Mouse (Mus musculus): ENCODE measurements around the gene Mrps35. TPM values are rescaled to one million over a fixed set of nuclear protein-coding genes. Genes with fewer than 3 reads are reported as not detected.

The Mrps35 gene
- polyA plus RNA-seq, 1 experiment from 2014 or later: 121 TPM

DNA sequence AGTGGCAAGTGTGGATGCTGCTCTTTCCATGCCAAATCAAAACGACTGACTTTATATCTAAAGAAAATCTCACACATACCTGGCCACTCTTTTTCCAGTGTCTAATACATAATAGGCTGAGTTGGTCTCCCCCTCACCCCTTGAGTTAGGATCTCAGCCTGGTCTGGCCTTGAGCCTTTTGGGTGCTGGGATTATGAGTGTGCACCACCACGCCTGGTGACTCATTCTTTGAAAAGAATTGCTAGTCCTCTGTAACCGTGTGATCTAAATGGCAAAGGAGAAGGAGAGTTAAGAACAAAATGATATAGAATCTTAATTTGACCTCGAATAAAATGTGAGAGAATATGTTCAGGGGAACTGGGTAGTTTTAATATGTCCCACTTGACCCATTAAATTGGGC lies 24.7 kb upstream of the Mrps35 start:
- Histone ChIP-seq H3K9ac (no peak overlapping the region), H3K27ac (ENCODE audit: low read depth) (no peak overlapping the region), H3K4me1 (ENCODE audit: insufficient read depth) (no peaks in the 10 kb centered on the region), H3K4me3 (ENCODE audit: low read depth, low read length) (no peak overlapping the region), H3K9me3 (ENCODE audit: low read depth, low read length) (no peaks in the 10 kb centered on the region), H3K27me3 (ENCODE audit: insufficient read depth, low read length) (no peaks in the 10 kb centered on the region), H3K4me2 (no peak overlapping the region), H3K36me3 (ENCODE audit: insufficient read depth) (peaks cover 55% of the 10 kb centered on the region)
- DNase-seq: no peak
- TF ChIP-seq CTCF (IDR thresholded peaks at IDR 0.05; ENCODE audit: low read depth): no peak
- no peak for ATAC-seq (ENCODE audit: insufficient read depth)
- WGBS: 84% methylated on average over 4 of the region's 4 CpGs

GRCm38 (mm10) chr6:147018364-147018763 lies 24.2 kb upstream of the Mrps35 start:
- DNase-seq (no peak), ATAC-seq (ENCODE audit: insufficient read depth) (no peak)
- no peak overlapping the region for H3K4me3 ChIP-seq (ENCODE audit: low read depth, low read length)
- no peaks in the 10 kb centered on the region for H3K4me1 ChIP-seq (ENCODE audit: insufficient read depth)
- TF ChIP-seq CTCF (IDR thresholded peaks at IDR 0.05; ENCODE audit: low read depth): no peak
- H3K27ac ChIP-seq (ENCODE audit: low read depth): no peak overlapping the region
- H3K4me2 ChIP-seq: no peak overlapping the region
- H3K9ac ChIP-seq: no peak overlapping the region
- H3K36me3 ChIP-seq (ENCODE audit: insufficient read depth): peaks cover 50% of the 10 kb centered on the region
- H3K27me3 ChIP-seq (ENCODE audit: insufficient read depth, low read length): no peaks in the 10 kb centered on the region
- 90% methylated on average over 5 of the region's 5 CpGs for WGBS
- H3K9me3 ChIP-seq (ENCODE audit: low read depth, low read length): no peaks in the 10 kb centered on the region

GRCm38 (mm10) chr6:147021181-147021580 lies 21.4 kb upstream of the Mrps35 start:
- no peak overlapping the region for H3K27ac ChIP-seq (ENCODE audit: low read depth)
- DNase-seq (no peak), ATAC-seq (ENCODE audit: insufficient read depth) (no peak)
- TF ChIP-seq CTCF (IDR thresholded peaks at IDR 0.05; ENCODE audit: low read depth): no peak
- H3K4me2 ChIP-seq: no peak overlapping the region
- no peak overlapping the region for H3K9ac ChIP-seq
- no peaks in the 10 kb centered on the region for H3K4me1 ChIP-seq (ENCODE audit: insufficient read depth)
- H3K9me3 ChIP-seq (ENCODE audit: low read depth, low read length): no peaks in the 10 kb centered on the region
- H3K4me3 ChIP-seq (ENCODE audit: low read depth, low read length): no peak overlapping the region
- WGBS: 88% methylated on average over 5 of the region's 5 CpGs
- peaks cover 53% of the 10 kb centered on the region for H3K36me3 ChIP-seq (ENCODE audit: insufficient read depth)
- H3K27me3 ChIP-seq (ENCODE audit: insufficient read depth, low read length): no peaks in the 10 kb centered on the region

GRCm38 (mm10) chr6:147022375-147023132 lies 20.0 kb upstream of the Mrps35 start:
- no peak overlapping the region for H3K27ac ChIP-seq (ENCODE audit: low read depth)
- 86% methylated on average over 16 of the region's 16 CpGs for WGBS

DNA sequence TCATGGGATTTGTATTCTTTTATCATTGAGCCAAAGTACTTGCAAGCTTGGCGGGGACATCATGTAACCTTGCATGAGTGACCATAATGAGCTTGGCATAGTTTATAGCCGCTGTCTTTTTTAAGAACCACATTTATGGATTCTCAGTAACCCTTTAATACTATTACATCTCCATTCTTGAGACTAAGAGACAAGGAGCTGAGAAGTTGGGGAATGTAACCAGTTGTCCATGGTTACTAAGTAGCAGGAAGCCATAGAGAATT lies 19.5 kb upstream of the Mrps35 start:
- Histone ChIP-seq H3K4me3 (ENCODE audit: low read depth, low read length) (no peak overlapping the region), H3K4me1 (ENCODE audit: insufficient read depth) (no peaks in the 10 kb centered on the region), H3K27me3 (ENCODE audit: insufficient read depth, low read length) (no peaks in the 10 kb centered on the region), H3K27ac (ENCODE audit: low read depth) (no peak overlapping the region), H3K9ac (no peak overlapping the region), H3K4me2 (no peak overlapping the region), H3K9me3 (ENCODE audit: low read depth, low read length) (no peaks in the 10 kb centered on the region), H3K36me3 (ENCODE audit: insufficient read depth) (peaks cover 59% of the 10 kb centered on the region)
- no peak for TF ChIP-seq CTCF (IDR thresholded peaks at IDR 0.05; ENCODE audit: low read depth)
- ATAC-seq (ENCODE audit: insufficient read depth) (no peak), DNase-seq (no peak)
- WGBS: 91% methylated on average over 2 of the region's 2 CpGs

More at GRCm38 (mm10) chr6:147022375-147023132, 20.0 kb upstream of the Mrps35 start:
- Histone ChIP-seq H3K4me1 (ENCODE audit: insufficient read depth) (no peaks in the 10 kb centered on the region), H3K36me3 (ENCODE audit: insufficient read depth) (peaks cover 57% of the 10 kb centered on the region), H3K27me3 (ENCODE audit: insufficient read depth, low read length) (no peaks in the 10 kb centered on the region), H3K9me3 (ENCODE audit: low read depth, low read length) (no peaks in the 10 kb centered on the region), H3K4me2 (no peak overlapping the region), H3K4me3 (ENCODE audit: low read depth, low read length) (no peak overlapping the region), H3K9ac (no peak overlapping the region)
- ATAC-seq (ENCODE audit: insufficient read depth) (no peak), DNase-seq (no peak)
- no peak for TF ChIP-seq CTCF (IDR thresholded peaks at IDR 0.05; ENCODE audit: low read depth)

DNA sequence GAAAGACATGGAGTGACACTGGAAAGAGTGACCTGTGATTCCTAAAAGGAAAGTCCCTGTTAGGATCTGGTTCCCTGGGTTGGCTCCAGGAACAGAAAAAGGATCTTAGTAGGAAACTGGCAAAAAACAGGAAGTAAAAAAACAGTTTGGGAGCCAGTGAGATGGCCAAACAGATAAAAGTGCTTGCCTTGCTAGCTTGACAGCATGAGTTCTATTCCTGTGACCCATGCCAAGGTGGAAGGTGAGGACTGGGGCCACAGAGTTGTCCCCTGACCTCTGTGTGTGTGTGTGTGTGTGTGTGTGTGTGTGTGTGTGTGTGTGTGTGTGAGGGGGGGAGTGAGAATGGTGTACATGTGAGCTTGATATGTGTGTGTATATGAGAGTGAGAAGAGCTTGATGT lies 19.0 kb upstream of the Mrps35 start:
- no peak for DNase-seq
- no peak overlapping the region for H3K4me2 ChIP-seq
- H3K4me1 ChIP-seq (ENCODE audit: insufficient read depth): no peaks in the 10 kb centered on the region
- no peaks in the 10 kb centered on the region for H3K27me3 ChIP-seq (ENCODE audit: insufficient read depth, low read length)
- H3K9ac ChIP-seq: no peak overlapping the region
- no peak overlapping the region for H3K27ac ChIP-seq (ENCODE audit: low read depth)
- no peak for TF ChIP-seq CTCF (IDR thresholded peaks at IDR 0.05; ENCODE audit: low read depth)
- no peaks in the 10 kb centered on the region for H3K9me3 ChIP-seq (ENCODE audit: low read depth, low read length)
- no peak for ATAC-seq (ENCODE audit: insufficient read depth)
- H3K4me3 ChIP-seq (ENCODE audit: low read depth, low read length): no peak overlapping the region
- peaks cover 61% of the 10 kb centered on the region for H3K36me3 ChIP-seq (ENCODE audit: insufficient read depth)

GRCm38 (mm10) chr6:147024761-147025160 lies 17.8 kb upstream of the Mrps35 start:
- no peak overlapping the region for H3K4me3 ChIP-seq (ENCODE audit: low read depth, low read length)
- H3K27me3 ChIP-seq (ENCODE audit: insufficient read depth, low read length): no peaks in the 10 kb centered on the region
- H3K27ac ChIP-seq (ENCODE audit: low read depth): no peak overlapping the region
- DNase-seq (no peak), ATAC-seq (ENCODE audit: insufficient read depth) (no peak)
- WGBS: 52% methylated on average over 3 of the region's 3 CpGs
- H3K9ac ChIP-seq: no peak overlapping the region
- no peaks in the 10 kb centered on the region for H3K9me3 ChIP-seq (ENCODE audit: low read depth, low read length)
- TF ChIP-seq CTCF (IDR thresholded peaks at IDR 0.05; ENCODE audit: low read depth): no peak
- H3K4me1 ChIP-seq (ENCODE audit: insufficient read depth): no peaks in the 10 kb centered on the region
- H3K4me2 ChIP-seq: no peak overlapping the region
- H3K36me3 ChIP-seq (ENCODE audit: insufficient read depth): peaks cover 54% of the 10 kb centered on the region

- no peak for DNase-seq
- Histone ChIP-seq H3K4me2 (no peak overlapping the region), H3K4me1 (ENCODE audit: insufficient read depth) (no peaks in the 10 kb centered on the region), H3K4me3 (ENCODE audit: low read depth, low read length) (no peak overlapping the region), H3K27me3 (ENCODE audit: insufficient read depth, low read length) (no peaks in the 10 kb centered on the region), H3K36me3 (ENCODE audit: insufficient read depth) (peaks cover 61% of the 10 kb centered on the region), H3K9me3 (ENCODE audit: low read depth, low read length) (no peaks in the 10 kb centered on the region), H3K9ac (no peak overlapping the region), H3K27ac (ENCODE audit: low read depth) (no peak overlapping the region)
- ATAC-seq (ENCODE audit: insufficient read depth): no peak
- no peak for TF ChIP-seq CTCF (IDR thresholded peaks at IDR 0.05; ENCODE audit: low read depth)
- 79% methylated on average over 2 of the region's 2 CpGs for WGBS
These were observed 14.2 kb upstream of the Mrps35 start for GRCm38 (mm10) chr6:147028396-147028795.
